Comparison of ENCODE assay signal across 25 mouse cellular contexts in the genomic region with DNA sequence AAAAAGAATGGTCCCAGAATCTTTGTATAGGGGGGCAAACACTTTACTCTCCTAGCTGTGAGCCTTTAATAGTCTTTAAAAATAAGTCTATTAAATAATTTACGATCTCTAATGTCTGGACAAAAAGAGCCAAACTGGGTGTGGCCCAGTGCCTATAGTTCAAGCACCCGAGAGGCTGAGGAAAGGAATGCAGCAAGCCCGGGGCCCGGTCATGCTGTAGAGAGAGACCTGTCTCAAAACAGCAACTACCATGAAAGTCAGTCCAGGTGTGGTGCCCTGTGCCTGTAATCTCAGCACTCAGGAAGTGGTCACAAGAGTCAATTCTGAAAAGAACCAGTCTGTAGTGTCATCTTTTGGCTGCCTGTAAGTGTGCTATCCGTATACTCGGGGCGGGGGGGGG.
"Had no signal": no experiment of that assay in that cellular context is flagged by ENCODE, and none has a peak within 500 bp of the region (broad histone marks: within the 10 kb centered on the region; RNA-seq: fewer than 3 reads in every experiment).

No protein-coding gene starts in this region.

- H3K9ac ChIP-seq: heart, embryonic 12.5 days; hindbrain, embryonic 12.5 days; hindbrain, embryonic 14.5 days; intestine, embryonic 15.5 days; limb, embryonic 13.5 days; limb, embryonic 15.5 days; liver, embryonic 12.5 days; liver, embryonic 14.5 days had no signal

- H3K4me2 ChIP-seq: heart, embryonic 12.5 days; hindbrain, embryonic 12.5 days; hindbrain, embryonic 14.5 days; intestine, embryonic 15.5 days; limb, embryonic 13.5 days; limb, embryonic 15.5 days; liver, embryonic 12.5 days had no signal

- ATAC-seq: hindbrain, embryonic 16.5 days; inflammation-experienced regulatory T-cells, adult 6 months; intestine, embryonic 15.5 days; intestine, postnatal 0 days; liver, embryonic 12.5 days had no signal

- DNase-seq: gastrocnemius, adult 2 months; gastrocnemius, postnatal 10 days; gastrocnemius, postnatal 25 days; heart, adult 2 months; heart, postnatal 10 days; heart, postnatal 4 days; kidney, adult 18-20 months; kidney, adult 8-10 months; kidney, postnatal 10 days; kidney, postnatal 25 days; kidney, postnatal 4 days; left cerebral cortex, postnatal 4 days had no signal

- H3K27me3 ChIP-seq: heart, embryonic 12.5 days; hindbrain, embryonic 12.5 days; intestine, embryonic 15.5 days; limb, embryonic 13.5 days; limb, embryonic 15.5 days; liver, embryonic 12.5 days had no signal

- H3K27ac ChIP-seq: gastrocnemius, adult 2 months; heart, adult 2 months; hindbrain, embryonic 10.5 days; hindbrain, embryonic 12.5 days; hindbrain, embryonic 14.5 days; intestine, embryonic 15.5 days; layer of hippocampus, adult 2 months; limb, embryonic 13.5 days; limb, embryonic 15.5 days; liver, embryonic 12.5 days; liver, embryonic 14.5 days had no signal

- H3K4me1 ChIP-seq: hindbrain, embryonic 10.5 days; hindbrain, embryonic 12.5 days; intestine, embryonic 15.5 days; limb, embryonic 13.5 days; limb, embryonic 15.5 days; liver, embryonic 12.5 days had no signal

- H3K4me3 ChIP-seq: gastrocnemius, adult 2 months; heart, adult 2 months; heart, embryonic 12.5 days; hindbrain, embryonic 10.5 days; hindbrain, embryonic 12.5 days; intestine, embryonic 15.5 days; layer of hippocampus, adult 2 months; limb, embryonic 13.5 days; limb, embryonic 15.5 days; liver, embryonic 12.5 days had no signal

- H3K9me3 ChIP-seq: heart, embryonic 12.5 days; hindbrain, embryonic 10.5 days; hindbrain, embryonic 12.5 days; intestine, embryonic 15.5 days; limb, embryonic 13.5 days; limb, embryonic 15.5 days; liver, embryonic 12.5 days had no signal
